Mouse (Mus musculus): ENCODE data around the gene Ppp1r9b. TPM values are rescaled to one million over a fixed set of nuclear protein-coding genes. Genes with fewer than 3 reads are reported as not detected.

The Ppp1r9b gene
- polyA plus RNA-seq, 1 experiment from 2014 or later: 9.3 TPM

DNA sequence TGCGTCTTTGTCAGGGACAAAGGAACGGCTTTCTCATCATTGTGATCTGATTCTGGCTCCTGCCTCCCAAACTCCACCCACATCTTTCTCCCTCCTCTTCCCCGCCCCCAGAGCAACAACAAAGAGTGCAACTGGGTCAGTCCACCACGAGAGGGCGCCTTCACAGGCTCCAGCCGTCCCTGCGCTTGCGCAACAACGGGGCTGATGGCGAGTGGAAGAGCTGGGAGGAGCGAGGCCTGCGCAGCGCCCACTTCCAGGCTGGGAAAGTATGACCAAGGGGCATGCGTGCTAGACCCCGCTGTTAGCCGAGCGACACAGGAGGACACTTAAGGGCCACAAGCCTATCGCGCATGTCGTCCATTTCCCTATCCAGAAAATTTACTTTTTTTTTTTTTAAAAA is 11.9 kb upstream of the Ppp1r9b start:
- Histone ChIP-seq H3K4me3 (peak overlapping the region; percentile 15), H3K9me3 (no peaks in the 10 kb centered on the region), H3K36me3 (no peaks in the 10 kb centered on the region), H3K4me1 (peaks cover 15% of the 10 kb centered on the region; the same call in 1 of the 2 replicates), H3K9ac (no peak overlapping the region), H3K27ac (no peak overlapping the region), H3K4me2 (peak overlapping the region; percentile 51), H3K27me3 (no peaks in the 10 kb centered on the region; the same call in 1 of the 2 replicates)
- WGBS: 0% methylated on average over 20 of the region's 20 CpGs
- ATAC-seq (ENCODE audit: borderline replicate concordance, extremely low read depth, low FRiP score, low TSS enrichment): peak; percentile 91

GRCm38 (mm10) chr11:94979462-94980179 is 11.2 kb upstream of the Ppp1r9b start:
- Histone ChIP-seq H3K27ac (no peak overlapping the region), H3K4me1 (peaks cover 15% of the 10 kb centered on the region; the same call in 1 of the 2 replicates), H3K4me2 (peak overlapping the region; percentile 51), H3K36me3 (no peaks in the 10 kb centered on the region), H3K4me3 (no peak overlapping the region), H3K9ac (no peak overlapping the region), H3K27me3 (no peaks in the 10 kb centered on the region; the same call in 1 of the 2 replicates), H3K9me3 (no peaks in the 10 kb centered on the region)
- ATAC-seq (ENCODE audit: borderline replicate concordance, extremely low read depth, low FRiP score, low TSS enrichment): no peak
- 70% methylated on average over 11 of the region's 11 CpGs for WGBS

DNA sequence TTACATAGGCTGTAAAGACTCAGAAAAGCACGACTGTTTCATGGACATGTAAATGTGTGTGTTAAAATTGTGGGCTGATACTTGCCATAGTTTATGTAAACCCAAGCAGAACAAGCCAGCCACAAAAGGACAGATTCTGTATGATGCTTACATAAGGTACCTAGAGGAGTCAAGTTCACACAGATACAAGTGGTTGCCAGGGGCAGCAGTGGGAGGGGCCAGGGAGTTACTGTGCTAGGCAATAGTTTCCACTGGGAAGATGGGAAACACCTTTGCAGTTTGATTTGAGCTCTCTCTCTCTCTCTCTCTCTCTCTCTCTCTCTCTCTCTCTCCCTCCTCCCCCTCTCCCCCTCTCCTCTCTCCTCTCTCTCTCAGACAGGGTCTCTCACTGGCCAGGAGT is 5.7 kb upstream of the Ppp1r9b start:
- Histone ChIP-seq H3K9ac (no peak overlapping the region), H3K9me3 (no peaks in the 10 kb centered on the region), H3K4me2 (no peak overlapping the region), H3K27ac (no peak overlapping the region), H3K36me3 (no peaks in the 10 kb centered on the region), H3K27me3 (no peaks in the 10 kb centered on the region), H3K4me3 (no peak overlapping the region), H3K4me1 (peaks cover 28% of the 10 kb centered on the region)
- WGBS: 18% methylated on average over 1 of the region's 1 CpGs
- no peak for ATAC-seq (ENCODE audit: borderline replicate concordance, extremely low read depth, low FRiP score, low TSS enrichment)

- H3K4me1 ChIP-seq: peaks cover 33% of the 10 kb centered on the region
- no peak overlapping the region for H3K9ac ChIP-seq
- no peak overlapping the region for H3K4me2 ChIP-seq
- no peaks in the 10 kb centered on the region for H3K36me3 ChIP-seq
- H3K4me3 ChIP-seq: no peak overlapping the region
- ATAC-seq (ENCODE audit: borderline replicate concordance, extremely low read depth, low FRiP score, low TSS enrichment): no peak
- H3K27ac ChIP-seq: no peak overlapping the region
- 55% methylated on average over 5 of the region's 5 CpGs for WGBS
- no peaks in the 10 kb centered on the region for H3K27me3 ChIP-seq
- no peaks in the 10 kb centered on the region for H3K9me3 ChIP-seq
These were observed 5.0 kb upstream of the Ppp1r9b start for GRCm38 (mm10) chr11:94985822-94986221.

DNA sequence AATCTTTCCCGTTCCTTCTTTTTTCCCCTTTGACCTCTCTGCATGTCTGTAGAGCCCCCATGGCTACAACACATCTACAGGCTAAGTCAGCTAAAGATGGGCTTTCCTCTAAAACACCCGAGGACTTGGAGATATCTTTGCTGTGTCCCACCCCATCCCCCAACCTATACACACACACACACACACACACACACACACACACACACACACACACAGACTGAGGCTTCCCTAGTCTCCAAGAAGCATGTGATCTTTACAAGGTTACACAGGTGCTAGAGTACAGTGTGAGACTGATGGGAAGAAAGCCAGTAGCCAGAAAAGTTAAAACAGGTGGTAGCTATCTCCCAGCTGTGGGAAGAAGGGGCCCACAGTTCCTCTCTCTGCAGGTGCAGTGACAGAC is 4.4 kb upstream of the Ppp1r9b start:
- Histone ChIP-seq H3K27me3 (no peaks in the 10 kb centered on the region), H3K4me2 (no peak overlapping the region), H3K36me3 (no peaks in the 10 kb centered on the region), H3K9ac (no peak overlapping the region), H3K27ac (no peak overlapping the region), H3K9me3 (no peaks in the 10 kb centered on the region), H3K4me1 (peaks cover 33% of the 10 kb centered on the region), H3K4me3 (no peak overlapping the region)
- no peak for ATAC-seq (ENCODE audit: borderline replicate concordance, extremely low read depth, low FRiP score, low TSS enrichment)
- 56% methylated on average over 2 of the region's 2 CpGs for WGBS

DNA sequence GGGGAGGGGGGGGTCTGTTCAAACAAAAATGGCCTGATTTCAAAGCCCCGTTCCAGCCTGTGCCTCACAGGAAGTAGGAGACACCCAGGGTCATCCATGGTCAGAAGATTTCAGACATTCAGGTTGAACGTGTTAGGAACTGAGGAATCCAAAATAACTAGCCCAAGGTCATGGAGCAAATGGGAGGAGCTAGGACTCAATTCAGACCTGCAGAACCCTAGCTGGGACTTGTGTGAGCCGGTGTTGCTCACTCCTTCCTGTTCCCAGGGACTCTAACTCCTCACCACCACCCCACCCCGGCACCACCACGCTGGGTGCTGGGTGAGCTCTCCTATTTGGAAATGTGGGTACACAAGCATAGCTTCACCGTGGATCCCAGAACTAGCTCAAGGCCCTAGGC is 3.5 kb upstream of the Ppp1r9b start:
- H3K36me3 ChIP-seq: no peaks in the 10 kb centered on the region
- no peaks in the 10 kb centered on the region for H3K9me3 ChIP-seq
- H3K27ac ChIP-seq: no peak overlapping the region
- H3K4me1 ChIP-seq: peaks cover 37% of the 10 kb centered on the region
- H3K4me3 ChIP-seq: no peak overlapping the region
- no peak overlapping the region for H3K4me2 ChIP-seq
- no peak for ATAC-seq (ENCODE audit: borderline replicate concordance, extremely low read depth, low FRiP score, low TSS enrichment)
- 43% methylated on average over 6 of the region's 6 CpGs for WGBS
- H3K27me3 ChIP-seq: no peaks in the 10 kb centered on the region
- H3K9ac ChIP-seq: no peak overlapping the region

- Histone ChIP-seq H3K9ac (no peak overlapping the region), H3K27me3 (no peaks in the 10 kb centered on the region), H3K4me3 (no peak overlapping the region), H3K4me2 (no peak overlapping the region), H3K27ac (no peak overlapping the region), H3K36me3 (no peaks in the 10 kb centered on the region), H3K9me3 (no peaks in the 10 kb centered on the region), H3K4me1 (peaks cover 42% of the 10 kb centered on the region)
- 78% methylated on average over 8 of the region's 8 CpGs for WGBS
- ATAC-seq (ENCODE audit: borderline replicate concordance, extremely low read depth, low FRiP score, low TSS enrichment): no peak
These were observed 3.0 kb upstream of the Ppp1r9b start for GRCm38 (mm10) chr11:94987851-94988250.

DNA sequence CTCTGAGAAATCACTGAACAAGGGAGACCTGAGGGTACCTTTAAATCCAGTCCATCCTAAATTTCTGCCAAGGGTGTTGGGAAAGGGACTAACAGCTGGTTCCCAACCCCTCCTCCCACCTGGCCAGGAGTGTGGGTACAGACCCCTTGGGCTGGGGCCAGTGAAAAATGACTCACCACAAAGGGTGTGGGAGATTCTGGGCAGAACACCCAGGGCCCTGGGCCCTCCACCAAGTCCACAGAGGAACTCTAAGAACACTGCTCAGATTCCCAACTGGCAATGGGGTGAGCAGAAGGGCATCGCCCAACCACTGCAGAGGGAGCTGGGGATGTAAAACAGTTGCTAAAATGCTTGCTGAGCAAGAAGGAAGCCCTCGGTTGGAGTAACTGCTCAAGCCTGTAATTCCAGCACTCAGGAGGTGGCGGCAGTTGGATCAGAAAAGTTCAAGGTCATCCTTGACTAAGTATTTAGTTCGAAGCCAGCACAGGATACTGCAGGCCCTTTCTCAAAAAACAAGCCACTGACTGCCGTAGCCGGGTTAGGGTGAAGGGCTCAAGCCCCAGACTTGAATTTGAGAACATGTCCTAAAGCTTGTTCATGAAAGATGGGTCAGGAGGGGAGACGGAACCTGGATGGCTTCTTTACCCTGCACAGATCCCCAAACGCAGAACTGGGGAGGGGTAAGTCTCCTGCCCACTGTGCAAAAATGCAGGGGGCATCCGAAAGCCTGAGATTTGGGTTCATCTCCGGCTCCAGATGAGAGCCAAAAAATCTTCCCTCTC is 1.9 kb upstream of the Ppp1r9b start:
- Histone ChIP-seq H3K27ac (peak overlapping the region; percentile 94), H3K9me3 (no peaks in the 10 kb centered on the region), H3K36me3 (no peaks in the 10 kb centered on the region), H3K27me3 (no peaks in the 10 kb centered on the region), H3K4me3 (peak overlapping the region; percentile 69), H3K4me1 (peaks cover 54% of the 10 kb centered on the region), H3K9ac (peak overlapping the region; percentile 50), H3K4me2 (peak overlapping the region; percentile 91)
- ATAC-seq (ENCODE audit: borderline replicate concordance, extremely low read depth, low FRiP score, low TSS enrichment): no peak
- WGBS: 13% methylated on average over 10 of the region's 10 CpGs

- Histone ChIP-seq H3K9me3 (no peaks in the 10 kb centered on the region), H3K27ac (peak overlapping the region; percentile 94), H3K36me3 (no peaks in the 10 kb centered on the region), H3K4me1 (peaks cover 60% of the 10 kb centered on the region), H3K4me3 (peak overlapping the region; percentile 69), H3K27me3 (no peaks in the 10 kb centered on the region), H3K4me2 (peak overlapping the region; percentile 91), H3K9ac (peak overlapping the region; percentile 50)
- under 1% methylated on average over 12 of the region's 12 CpGs for WGBS
- ATAC-seq (ENCODE audit: borderline replicate concordance, extremely low read depth, low FRiP score, low TSS enrichment): peak; percentile 66
These were observed 1.2 kb upstream of the Ppp1r9b start for GRCm38 (mm10) chr11:94989562-94990017.

DNA sequence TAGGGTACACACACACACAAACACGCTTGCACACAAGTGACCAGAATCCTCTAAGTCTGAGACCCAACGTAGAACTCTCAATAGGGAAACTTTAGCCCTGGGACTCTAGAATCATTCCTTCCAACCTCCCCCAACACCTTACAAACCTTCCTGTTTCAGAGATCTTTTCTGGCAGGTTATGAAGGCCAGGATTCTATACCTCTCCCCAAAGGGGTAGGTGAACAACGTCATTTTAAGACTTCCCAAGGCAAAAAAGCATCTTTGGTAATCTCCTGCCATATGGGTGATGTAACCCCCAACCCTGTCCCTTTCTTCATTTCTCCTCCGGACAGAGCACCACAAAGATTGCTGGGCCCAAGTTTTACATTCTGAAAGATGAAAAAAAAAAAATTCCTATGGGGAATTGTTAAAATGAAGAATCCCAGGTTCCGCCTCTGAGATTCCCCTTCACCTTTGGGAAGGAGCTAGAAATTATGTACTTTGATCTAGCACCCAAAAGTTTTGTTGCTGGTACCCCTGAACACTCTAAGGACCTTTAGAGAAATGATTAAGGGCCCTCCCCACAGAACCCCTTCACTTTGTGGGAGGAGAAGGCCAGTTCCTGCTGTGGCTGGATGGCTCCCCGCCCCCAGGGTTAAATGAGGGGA is 610 bp upstream of the Ppp1r9b start:
- Histone ChIP-seq H3K27me3 (no peaks in the 10 kb centered on the region), H3K9ac (peak overlapping the region; percentile 68; the same call in 1 of the 2 replicates), H3K9me3 (no peaks in the 10 kb centered on the region), H3K4me1 (peaks cover 66% of the 10 kb centered on the region), H3K27ac (peak overlapping the region; percentile 94), H3K4me2 (peak overlapping the region; percentile 91), H3K4me3 (peak overlapping the region; percentile 69), H3K36me3 (no peaks in the 10 kb centered on the region)
- 44% methylated on average over 6 of the region's 6 CpGs for WGBS
- no peak for ATAC-seq (ENCODE audit: borderline replicate concordance, extremely low read depth, low FRiP score, low TSS enrichment)

- Histone ChIP-seq H3K27me3 (no peaks in the 10 kb centered on the region), H3K9me3 (no peaks in the 10 kb centered on the region), H3K4me3 (peak overlapping the region; percentile 69), H3K4me2 (peak overlapping the region; percentile 91), H3K9ac (peak overlapping the region; percentile 68), H3K36me3 (peaks cover 9% of the 10 kb centered on the region), H3K27ac (peak overlapping the region; percentile 94), H3K4me1 (peaks cover 77% of the 10 kb centered on the region)
- ATAC-seq (ENCODE audit: borderline replicate concordance, extremely low read depth, low FRiP score, low TSS enrichment): no peak
- WGBS: under 1% methylated on average over 99 of the region's 99 CpGs
These were observed 1.0 kb downstream of the Ppp1r9b start for GRCm38 (mm10) chr11:94991641-94992479.
